Mouse (Mus musculus) common myeloid progenitor, adult 5-6 weeks (primary cell): ENCODE data around the gene Gapvd1. TPM values are rescaled to one million over a fixed set of nuclear protein-coding genes. Genes with fewer than 3 reads are reported as not detected.

Experiments used
- ATAC-seq: replicated peaks from 2 replicates; pipeline ENCODE4 v1.8.0; 2016; ENCODE audit warnings: low read depth, mild to moderate bottlenecking, moderate TSS enrichment, inconsistent platforms; ENCODE audit not compliant: poor library complexity, severe bottlenecking
- total RNA-seq: library from RNA; stranded (forward); fragments of 200-1000, 187-1606 nt; gene quantifications from 2 replicates; pipeline ENCODE4 v1.2.3, GENCODE M21; 2017

Gapvd1 gene
- total RNA-seq, 1 experiment from 2014 or later = 97.4 TPM

DNA sequence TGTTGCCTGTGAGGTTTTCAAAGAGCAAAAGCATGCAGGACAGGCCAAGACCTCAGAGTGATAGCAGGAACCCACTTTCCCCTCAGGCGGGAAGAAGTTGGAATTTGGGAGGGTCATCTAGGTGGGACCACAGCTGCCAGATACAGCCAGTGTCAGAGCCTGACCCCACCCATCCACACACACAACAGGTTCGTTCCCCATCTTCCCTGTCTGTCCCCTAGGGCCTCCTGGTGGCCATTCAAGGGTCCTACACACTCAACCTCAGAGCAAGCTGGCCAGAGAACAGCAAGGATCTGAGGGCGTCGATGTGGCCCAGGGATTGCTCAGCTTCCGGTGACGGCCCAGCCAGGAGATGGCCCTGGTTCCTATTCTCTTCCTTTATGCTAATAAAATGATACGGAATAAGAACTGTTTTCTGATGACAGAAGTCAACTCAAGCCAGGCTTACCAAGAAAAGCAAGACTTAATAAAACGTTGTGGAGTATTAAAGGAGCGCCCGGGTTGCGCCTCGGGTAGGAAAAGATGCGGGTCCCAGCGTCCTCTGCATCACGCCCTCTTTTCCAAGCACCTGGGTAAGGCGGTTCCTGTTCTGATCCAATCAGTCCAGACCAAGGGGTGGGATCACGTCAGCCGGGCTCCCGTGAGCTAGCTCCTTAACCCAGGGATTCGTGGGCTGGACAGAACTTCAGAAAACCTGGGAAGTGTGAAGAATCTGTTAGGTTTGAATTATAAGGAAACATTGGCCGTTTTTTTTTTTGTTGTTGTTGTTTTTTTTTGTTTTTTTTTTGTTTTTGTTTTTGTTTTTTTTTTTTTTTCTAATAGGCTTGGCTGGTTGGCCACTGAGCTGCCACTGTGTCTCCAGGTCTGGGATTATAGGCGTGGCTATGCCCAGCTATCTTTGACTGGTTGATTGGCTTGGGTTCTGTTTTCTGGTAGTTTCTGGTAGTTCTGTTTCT lies 110.2 kb downstream of the Gapvd1 start:
- peak; percentile 63 for ATAC-seq

DNA sequence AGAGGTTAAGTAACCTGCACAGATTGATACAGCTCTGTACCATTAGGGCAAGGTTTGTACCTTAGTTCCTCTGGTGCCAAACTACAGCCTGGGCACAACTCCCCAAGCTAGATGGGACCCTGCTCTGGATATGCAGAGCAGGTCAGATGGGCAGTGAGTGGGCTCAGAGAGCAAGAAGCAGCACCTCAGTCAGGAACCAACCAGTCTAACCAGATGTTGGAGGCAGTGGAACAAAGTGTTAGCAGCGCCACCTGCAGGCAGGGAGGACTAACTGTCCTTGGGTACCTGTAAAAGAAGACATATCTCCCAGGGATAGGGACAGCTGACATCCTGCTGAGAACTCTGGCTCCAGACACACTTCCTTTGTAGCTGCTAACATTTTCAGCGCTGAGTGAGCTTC lies 112.7 kb downstream of the Gapvd1 start:
- 0 out of 2 replicates have a peak, but pooled peaks have one; percentile 24 for ATAC-seq

DNA sequence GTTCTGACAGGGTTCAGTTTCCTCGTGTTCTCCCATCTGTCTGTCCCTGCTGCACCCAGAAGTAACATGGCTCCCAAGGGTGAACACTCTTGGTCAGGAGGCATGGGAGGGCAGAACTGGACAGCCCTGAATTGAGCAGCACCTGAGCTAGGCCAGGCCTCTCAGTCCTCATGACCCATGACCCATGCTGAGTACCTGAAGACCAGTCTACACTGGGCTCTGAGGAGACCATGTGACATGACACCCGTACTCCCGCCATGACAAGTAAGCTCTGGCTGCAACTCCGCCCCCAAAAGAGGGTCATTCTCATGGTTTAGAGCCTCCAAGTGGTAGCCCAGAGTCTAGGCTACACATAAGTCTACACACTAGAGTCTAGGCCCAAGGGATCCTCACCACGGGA lies 115.3 kb downstream of the Gapvd1 start:
- no peak for ATAC-seq

DNA sequence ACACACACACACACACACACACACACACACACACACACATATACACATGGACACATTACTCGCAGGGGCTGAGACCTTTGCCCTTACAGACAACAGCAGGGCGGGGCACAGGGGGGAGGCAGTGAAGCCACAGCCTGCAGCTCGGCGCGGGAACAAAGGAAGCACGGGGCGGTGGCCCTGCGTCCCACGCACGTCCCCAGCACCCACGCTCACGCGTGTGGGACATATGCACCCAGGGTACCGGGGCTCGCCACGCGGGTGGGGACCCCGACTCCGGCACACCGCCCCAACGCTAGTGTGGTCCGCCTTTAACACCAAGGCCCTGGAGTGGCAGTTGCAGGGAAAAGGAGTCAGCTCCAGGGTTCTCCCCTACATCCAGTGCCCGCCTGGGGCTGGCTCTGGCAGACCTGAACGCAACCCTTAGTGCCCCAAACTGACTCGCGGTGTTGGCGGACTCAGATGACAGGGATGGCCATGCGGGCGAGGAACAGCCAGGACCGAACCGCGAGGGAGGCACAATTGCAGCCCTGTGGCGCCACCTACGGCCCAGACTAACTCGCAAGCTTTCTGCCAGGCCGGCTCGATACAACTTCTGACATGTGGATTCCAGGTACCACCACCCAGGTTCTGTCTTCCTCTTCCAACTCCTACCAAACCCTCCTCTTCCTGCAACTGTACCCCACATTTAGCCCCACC lies 115.9 kb downstream of the Gapvd1 start:
- ATAC-seq = peak; percentile 90

DNA sequence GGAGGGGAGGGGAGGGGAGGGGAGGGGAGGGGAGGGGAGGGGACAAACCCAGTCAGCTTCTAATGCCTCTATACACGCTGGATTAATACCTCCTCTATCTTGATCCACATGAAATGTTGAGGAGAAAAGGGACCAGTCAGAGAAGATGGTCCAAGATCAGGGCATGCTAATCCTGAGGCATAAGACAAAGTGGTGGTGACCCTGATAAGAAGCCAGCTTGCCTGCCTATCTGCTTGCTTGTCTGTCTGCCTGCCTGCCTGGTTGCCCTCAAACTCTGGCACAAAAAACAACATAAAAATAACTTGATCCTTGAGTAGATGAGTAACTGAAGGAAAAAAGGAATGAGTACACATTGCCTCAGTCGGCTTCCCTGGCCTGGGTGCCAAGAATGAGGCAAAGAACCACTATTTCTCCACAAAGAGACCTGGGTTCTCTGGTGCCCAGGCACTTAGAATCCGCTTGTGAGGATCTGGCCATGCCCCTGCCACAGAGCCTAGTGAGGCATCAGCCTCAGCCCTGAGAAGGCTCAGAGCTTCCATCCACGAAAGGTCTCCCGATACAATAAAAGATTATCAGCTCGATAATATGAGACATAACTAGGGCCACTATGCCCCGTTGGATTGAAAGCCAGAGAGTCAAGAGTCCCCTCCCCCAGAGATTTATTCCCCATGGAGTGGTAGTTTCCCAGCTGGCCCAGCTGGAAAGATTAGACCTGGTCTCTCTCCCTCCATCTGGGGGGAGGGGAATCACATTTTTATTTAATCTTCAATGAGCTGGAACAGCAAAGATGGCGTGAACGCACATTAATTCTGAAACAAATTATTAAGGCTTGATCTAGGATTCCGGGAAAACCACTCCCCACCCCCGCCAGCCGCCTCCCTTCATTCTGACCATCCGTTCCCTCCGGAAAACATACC lies 119.5 kb downstream of the Gapvd1 start:
- ATAC-seq = no peak

DNA sequence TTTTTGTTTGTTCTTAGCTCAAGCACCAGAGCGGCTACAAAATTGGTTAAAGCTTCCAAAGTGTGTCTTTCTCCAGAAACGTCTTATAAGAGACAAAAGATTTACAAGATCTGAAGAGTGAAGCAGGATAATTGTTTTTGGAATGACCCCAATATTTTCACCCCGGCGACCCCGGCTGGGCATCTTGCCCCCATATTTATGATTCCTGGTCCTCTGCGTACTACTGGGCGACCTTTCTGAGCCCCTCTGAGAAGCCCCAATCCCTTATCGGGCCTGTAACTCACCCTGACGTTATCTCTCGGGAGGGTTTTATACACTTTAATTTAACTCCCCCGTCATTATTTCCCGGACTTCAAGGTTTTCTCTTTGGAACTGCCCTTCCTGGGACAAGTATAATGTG lies 123.0 kb downstream of the Gapvd1 start:
- no peak for ATAC-seq

DNA sequence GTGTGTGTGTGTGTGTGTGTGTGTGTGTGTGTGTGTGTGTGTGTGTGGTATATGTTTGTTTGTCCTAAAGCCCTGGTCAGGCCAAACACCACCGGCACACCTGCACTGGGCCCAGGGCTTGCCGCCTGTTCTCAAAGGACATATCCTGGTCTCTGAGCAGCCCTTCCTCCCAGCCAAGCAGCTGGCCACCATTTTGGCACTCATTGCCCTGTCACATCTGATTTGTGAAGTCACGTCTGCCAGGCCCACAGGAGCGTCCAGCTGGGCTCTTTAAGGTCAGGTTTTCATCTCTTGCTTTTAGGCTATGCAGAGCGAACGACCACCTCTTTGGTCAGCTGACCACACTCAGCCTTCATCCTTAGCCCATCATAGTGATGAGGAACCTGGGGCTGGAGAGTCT lies 124.6 kb downstream of the Gapvd1 start:
- no peak for ATAC-seq

DNA sequence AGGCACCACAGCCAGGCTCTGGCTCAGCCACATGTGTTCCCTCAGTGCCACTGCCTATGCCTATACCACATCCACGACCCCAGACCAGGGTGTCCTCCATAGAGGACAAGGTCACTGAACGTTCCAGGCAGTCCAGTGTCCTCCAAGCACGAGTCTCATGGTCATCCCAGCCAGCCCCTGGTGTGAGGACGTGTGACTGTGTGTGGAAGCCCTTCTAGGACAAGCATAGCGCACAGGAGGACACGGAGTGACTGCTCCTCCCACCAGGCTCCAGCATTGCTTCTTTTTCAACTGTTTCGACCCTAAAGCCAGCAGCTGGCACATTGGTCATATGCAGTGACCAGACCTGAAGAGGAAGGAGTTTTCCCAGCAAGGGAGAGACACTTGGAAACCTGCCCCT lies 125.3 kb downstream of the Gapvd1 start:
- no peak for ATAC-seq

DNA sequence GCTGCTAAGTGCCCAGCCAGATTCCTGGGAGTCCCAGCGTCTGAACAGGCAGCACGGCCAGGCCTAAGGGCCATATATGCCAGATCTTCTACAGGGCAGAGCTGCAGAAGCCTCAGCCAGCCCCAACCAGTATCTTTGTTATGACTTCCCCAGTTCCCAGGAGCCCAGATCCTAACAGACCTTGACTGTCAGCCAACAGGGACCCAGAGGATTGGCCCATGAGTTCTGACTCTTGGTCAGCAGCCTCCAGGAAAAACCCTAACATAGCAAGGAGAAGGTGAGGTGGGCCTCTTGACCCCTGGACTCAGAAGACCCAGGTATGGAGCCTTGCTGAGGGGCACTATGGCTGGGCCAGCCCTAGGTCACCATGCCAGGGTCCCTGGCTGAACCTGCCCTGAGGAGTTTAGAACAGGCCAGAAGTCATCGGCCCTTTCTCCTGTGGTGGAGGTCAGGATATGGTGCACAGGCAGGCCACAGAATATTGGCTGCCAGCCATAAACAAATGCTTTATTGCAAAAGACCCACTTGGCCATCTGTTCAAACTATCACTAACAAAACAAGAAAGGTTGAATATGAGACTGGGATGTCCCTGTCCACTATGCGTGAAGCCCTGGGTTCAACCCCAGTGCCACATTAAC lies 126.0 kb downstream of the Gapvd1 start:
- ATAC-seq = no peak; the same call in 1 of the 2 replicates

DNA sequence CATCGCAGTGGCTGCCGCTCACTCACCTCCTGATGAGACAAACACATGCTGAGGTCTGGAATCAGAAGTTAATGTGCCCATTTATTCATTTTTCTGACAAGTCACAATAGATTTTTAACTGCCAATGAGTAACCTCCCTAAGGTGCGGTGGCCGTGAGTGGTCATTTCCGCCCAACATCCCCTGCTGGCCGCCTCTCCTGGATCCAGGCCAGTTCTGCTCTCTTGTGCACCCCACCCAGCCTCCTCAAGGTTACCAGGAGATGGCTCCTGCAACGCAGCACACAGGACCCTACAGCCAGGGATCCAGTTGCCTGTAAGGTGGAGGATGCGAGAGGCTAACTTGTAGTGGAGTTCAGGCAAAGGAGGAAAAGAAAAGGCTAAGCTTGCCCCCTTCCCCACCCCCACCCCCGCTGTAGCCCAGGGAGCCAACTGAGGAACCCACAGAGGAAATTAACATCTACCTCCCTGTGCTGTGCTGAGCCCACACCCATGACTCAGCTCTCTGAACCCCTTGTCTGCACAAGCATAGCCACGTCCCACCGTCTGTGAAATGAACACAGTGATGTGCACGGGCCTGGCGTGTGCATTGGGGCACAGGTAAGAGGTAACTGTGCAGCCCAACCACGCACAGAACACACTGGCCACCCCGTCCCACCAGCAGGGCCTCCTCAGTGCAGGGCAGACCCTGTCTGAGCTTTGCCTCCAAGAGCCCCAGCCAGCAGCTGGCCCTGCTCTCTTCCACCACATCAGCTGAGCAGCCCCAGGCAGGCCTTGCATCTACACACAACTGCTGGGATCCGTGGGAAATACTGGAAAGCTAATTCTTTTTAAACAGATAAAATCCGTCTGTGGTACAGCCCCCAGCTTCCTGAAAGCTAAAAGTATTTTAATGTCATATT lies 127.5 kb downstream of the Gapvd1 start:
- ATAC-seq = peak; percentile 80

Other genes with a start within 250 kb of the Gapvd1 start
- 891 and 930 TPM in 2 replicates for gene Hspa5, start 16.7 kb upstream of the Gapvd1 start, total RNA-seq
- gene Rabepk, start 44.7 kb upstream of the Gapvd1 start, total RNA-seq = 28.5 and 44.6 TPM in 2 replicates
- 59.0 and 63.9 TPM in 2 replicates for gene Fbxw2, start 71.1 kb upstream of the Gapvd1 start, total RNA-seq
- not detected in 2 replicates for gene Gm34653, start 77.8 kb upstream of the Gapvd1 start, total RNA-seq
- gene Cutal, start 119.2 kb upstream of the Gapvd1 start, total RNA-seq = not detected in 2 replicates
- gene Psmd5, start 119.7 kb upstream of the Gapvd1 start, total RNA-seq = 32.7 and 36.0 TPM in 2 replicates
- gene Phf19, start 158.8 kb upstream of the Gapvd1 start, total RNA-seq = 5.8 and 9.6 TPM in 2 replicates
- gene Traf1, start 206.5 kb upstream of the Gapvd1 start, total RNA-seq = 0.69 and 1.3 TPM in 2 replicates